Mouse (Mus musculus): ENCODE results near the gene Slc16a8.

Gene Slc16a8

DNA sequence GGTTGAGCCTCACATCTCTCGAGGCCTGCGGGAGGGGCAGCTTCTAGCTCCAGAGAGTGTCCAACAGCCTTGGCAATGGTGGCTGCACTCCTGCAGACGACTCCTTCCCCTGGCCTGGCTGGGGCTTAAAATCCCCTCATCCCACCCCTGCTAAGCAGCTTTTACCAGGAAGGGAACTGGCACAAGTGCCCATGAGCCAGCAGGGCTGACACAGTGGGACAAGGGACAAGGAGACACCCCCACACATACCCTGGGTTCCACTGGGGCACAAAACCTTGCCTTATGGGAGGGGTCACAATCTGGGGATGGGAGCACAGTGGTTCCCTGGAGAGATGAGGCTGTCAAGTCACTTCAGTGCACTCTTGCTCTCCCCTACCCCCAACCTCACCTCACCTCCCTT lies at the start of gene Slc16a8:
Slc16a8 (minus strand) TSS at position 101 of the 400 bp plus-strand sequence.
- DNase-seq, result no peak

GRCm38 (mm10) chr15:79303725-79304124 lies 49.2 kb upstream of the Slc16a8 start:
- peak in 1 of 2 experiments; percentile 35 for DNase-seq

DNA sequence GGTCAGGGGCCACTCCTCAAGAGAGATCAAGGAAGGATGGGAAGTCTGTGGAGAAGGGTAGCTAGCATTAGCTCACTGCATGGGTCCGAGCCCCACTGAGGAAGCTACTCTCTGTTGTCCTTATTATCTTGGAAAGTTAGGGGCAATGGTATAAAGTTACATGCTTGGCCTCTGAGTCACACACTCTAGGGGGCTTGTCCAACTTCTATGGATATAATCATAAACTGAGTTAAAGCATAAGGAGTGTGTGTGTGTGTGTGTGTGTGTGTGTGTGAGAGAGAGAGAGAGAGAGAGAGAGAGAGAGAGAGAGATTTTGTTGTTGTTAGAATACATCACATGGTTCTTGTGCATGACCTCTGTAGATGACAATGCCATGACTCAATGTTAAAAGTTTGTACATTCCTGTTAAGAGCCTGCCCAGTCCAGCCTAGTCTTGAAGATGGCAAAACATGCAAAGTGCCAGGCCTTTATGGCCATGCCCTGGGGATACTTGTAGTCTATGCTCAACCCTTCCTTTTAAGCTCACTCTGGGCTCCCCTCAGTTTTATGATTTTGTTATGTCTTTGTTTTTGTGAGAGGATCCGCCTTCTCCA lies 45.1 kb upstream of the Slc16a8 start:
- no peak for DNase-seq

DNA sequence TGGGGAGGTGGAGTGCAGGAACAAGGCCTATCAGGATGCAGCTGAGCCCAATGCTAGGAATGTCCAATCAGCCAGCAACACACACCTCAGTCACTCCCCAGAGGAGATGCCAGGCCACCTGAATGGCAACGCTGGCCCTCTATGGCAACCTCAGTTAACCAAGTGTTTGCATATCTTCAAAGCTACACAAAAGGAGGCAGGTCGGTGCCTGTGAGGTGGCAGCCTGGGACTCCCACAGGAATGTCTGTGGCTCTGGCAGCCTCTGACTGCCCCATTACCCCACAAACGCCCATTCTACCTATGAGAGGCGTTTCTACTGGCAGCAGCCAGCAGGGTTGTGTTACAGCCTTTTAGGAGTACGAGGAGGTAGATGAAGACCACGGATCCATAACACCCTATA lies 44.0 kb upstream of the Slc16a8 start:
- peak; percentile 70 to 82 for DNase-seq

DNA sequence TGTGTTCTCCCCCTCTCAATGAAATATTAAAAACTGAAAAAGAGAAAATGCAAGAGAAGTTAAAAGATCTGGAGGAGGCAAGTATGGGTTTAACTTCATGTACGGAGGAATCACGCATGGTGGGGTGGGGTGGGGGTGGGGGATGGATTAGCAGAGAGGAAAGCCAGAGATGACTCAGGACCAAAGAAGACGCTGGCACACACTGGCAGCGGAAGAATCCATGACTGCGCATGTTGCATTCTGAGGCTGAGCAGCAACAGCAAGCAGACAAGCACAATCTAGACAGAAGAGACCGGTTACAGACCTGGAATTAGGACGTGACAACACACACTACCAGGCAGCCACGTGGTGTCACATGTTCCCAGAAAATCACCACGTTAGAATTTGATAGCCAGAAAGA lies 38.2 kb upstream of the Slc16a8 start:
- DNase-seq, result no peak

DNA sequence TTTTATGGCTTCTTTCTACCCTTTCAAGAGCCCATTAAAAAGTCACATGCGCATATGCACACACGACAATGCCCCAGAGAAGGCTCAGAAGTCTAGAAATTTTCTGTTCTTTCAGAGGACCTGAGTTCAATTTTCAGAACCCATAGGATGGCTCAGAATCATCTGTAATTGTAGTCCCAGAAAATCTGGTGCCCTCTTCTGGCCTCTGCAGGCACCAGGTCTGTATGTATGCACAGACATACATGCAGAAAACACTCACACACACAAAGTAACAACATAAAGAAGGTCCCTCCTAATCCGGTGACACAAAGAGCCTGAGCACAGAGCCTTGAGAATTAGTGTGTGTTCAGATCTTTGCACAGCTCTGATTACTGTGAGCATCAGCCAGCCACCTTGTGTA lies 35.8 kb upstream of the Slc16a8 start:
- no peak for DNase-seq

- DNase-seq, result no peak
Observed at GRCm38 (mm10) chr15:79289441-79289840, 34.9 kb upstream of the Slc16a8 start.

GRCm38 (mm10) chr15:79288387-79288786 lies 33.8 kb upstream of the Slc16a8 start:
- DNase-seq, result no peak

GRCm38 (mm10) chr15:79287091-79287490 lies 32.5 kb upstream of the Slc16a8 start:
- DNase-seq, result no peak

DNA sequence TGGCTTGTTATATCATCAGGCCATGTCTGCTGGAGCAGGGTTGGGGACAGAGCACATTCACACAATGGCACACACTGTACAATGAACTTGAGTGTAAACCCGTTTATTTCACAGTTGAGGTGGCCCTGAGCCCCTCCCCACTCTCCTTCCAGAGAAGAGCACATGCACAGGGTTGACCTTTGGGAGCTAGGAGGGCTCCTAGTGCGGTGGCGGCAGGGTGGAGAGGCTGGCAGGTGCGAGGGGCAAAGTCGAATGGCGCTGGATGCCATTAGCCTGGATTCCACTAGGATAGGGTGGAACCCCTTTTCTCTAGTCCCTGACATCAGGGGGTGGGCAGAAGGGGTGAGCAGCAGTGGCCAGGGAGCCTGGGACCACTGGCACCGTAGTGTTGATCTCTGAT lies 31.6 kb upstream of the Slc16a8 start:
- no peak for DNase-seq

DNA sequence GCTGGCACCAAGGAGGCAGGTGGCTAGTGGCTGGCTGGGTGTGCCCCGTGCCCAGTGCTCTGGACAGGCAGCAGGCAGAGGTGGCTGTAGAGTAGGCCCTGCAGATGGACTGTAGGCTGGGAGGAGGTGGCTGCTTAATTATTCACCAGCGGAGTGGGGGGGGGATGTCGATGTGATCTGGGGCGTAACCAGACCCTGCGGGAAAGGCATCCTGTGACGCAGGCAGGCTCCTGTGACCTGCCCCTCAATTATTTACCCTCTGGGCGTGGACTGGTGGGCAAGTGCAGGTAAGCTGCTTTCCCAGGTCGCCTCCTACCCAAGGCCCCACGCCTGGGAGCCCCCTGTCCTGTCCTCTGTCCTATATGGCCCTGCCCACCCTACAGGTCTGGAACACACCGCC lies 30.8 kb upstream of the Slc16a8 start, which contains the start of gene Baiap2l2:
Baiap2l2 (minus strand) TSS at position 139 of the 400 bp plus-strand sequence.
- peak in 1 of 2 experiments; percentile 19 for DNase-seq

GRCm38 (mm10) chr15:79283371-79283770 lies 28.8 kb upstream of the Slc16a8 start:
- DNase-seq, result no peak

GRCm38 (mm10) chr15:79282434-79282833 lies 27.9 kb upstream of the Slc16a8 start:
- peak; percentile 16 to 25 for DNase-seq

- DNase-seq, result peak; percentile 76 to 87
Observed at GRCm38 (mm10) chr15:79281389-79281788, 26.8 kb upstream of the Slc16a8 start.

DNA sequence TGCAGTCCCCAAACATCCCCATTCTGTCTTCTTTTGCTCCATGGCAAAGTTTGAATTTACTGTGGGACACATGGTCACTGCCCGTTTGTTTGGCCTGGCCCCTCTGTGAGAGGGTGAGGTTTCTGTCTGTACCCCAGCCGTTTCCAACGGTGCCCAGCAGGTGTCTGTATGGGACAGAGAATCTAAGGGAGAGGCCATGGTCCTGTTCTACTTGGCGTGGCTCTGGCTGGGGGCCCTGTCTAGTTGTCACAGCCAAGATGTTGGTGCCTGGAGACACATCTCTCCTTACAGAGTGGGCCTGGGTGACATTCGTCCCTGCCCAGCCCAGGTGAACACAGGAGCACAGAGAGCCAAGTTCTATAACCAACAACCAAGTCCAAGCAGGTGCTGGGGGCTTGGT lies 26.3 kb upstream of the Slc16a8 start:
- DNase-seq, result peak; percentile 42 to 65

GRCm38 (mm10) chr15:79280209-79280608 lies 25.6 kb upstream of the Slc16a8 start:
- peak in 1 of 2 experiments; percentile 51 for DNase-seq

DNA sequence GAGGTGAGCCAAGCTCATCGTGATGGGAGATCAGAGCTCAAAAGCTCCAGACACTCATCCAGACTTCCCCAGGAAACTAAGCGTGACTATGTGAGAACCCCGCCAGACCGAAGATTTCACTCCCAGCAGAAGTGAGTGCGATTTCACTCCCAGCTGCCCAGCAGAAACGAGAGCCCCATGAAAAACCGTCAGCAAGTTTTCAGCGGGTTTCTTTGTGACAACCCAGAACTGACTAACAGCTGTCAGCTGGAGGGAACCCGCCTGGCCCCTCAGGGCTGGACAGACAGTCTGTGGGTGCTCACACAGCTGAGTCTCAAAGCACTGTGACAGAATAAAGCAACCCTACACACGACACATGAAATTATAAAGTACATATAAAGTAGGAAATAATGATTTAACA lies 23.2 kb upstream of the Slc16a8 start:
- no peak for DNase-seq

- no peak for DNase-seq
Observed at GRCm38 (mm10) chr15:79273020-79273419, 18.5 kb upstream of the Slc16a8 start.

DNA sequence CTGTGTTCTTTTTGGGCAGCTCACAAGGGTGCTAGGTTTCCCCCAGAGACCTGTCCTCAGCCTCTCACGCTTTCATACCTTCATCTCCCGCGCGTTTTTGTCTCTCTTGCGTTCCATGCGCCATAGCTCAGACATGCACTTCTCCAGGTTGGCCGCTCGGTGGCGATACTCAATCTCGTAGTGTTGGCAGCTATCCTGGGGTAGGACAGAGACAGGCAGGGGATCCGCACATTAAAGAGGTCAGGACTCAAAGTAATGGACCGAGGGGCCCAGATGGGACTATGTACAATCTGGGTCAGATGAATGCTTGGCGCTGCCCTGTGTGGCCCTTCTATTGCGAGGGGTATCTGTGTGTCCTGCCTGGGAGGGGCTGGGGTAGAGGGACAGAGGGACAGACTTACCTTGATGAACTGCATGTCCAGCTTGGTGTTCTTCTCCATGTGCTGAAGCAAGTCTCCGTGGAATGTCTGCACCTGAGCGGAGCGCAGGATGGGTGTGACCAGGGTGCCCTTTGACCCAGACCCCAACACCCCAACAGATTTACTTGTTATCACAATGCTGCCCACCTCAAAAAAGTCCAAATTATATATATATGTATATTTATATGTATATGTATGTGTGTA lies 16.7 kb upstream of the Slc16a8 start:
- peak; percentile 32 to 52 for DNase-seq

- peak; percentile 86 to 89 for DNase-seq
Observed at GRCm38 (mm10) chr15:79270317-79271123, 16.0 kb upstream of the Slc16a8 start.

GRCm38 (mm10) chr15:79268521-79268920 lies 14.0 kb upstream of the Slc16a8 start:
- DNase-seq, result no peak

DNA sequence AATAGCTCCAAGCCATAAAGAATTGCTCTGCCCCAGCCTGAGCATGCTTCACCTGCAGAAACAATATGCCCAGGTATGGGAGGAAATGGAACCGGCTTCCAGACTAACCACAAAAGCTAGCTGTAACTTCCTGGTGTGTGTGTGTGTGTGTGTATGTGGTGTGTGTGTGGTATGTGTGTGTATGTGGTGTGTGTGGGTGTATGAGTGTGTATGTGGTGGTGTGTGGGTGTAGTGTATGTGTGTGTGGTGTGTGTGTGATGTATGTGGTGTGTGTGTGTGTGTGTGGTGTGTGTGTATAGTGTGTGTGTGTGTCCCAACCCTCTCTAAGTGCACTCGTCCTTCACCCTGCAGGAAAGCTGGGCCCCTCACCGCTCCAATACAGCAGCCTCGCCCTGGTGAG lies 10.8 kb upstream of the Slc16a8 start:
- no peak for DNase-seq

DNA sequence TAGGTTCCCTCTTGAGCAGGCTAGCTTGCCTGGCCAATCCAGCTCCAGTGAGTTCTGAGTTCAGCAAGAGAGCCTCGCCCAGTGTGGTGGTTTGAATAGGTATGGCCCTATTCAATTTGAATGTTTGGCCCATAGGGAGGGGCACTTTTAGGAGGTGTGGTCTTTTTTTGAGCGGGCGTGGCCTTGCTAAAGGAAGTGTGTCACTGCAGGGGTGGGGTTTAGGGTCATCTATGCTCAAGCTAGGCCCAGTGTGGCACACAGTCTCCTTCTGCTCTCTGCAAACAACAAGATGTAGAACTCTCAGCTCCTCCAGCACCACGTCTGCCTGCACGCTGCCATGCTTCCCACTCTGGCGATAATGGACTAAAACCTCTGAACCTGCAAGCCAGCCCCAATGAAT lies 9.2 kb upstream of the Slc16a8 start:
- no peak for DNase-seq

DNA sequence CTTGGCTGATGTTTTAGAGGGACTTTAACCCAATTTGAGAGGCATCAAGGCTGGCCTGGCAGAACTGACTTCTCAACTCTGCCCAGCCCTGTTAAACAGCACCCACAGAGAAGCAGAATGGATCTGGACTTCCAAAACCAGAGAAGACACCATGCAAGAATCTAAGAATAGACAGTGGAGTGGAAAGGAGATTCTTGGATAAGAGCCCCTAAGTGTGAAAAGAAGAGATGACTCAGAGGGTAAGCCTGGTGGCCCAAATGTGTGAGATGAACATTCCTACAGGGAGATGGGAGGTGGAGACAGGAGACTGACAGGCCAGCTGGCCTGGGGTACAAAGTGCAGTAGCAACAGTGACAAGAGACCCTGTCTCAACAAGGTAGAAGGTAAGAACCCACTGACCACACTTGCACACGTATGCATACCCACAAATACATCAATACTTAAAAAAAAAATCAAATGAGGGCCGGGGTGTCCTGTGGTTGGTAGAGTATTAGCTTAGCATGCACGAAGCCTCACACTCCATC lies 8.3 kb upstream of the Slc16a8 start:
- no peak for DNase-seq
